8 mouse cellular contexts compared by ENCODE assay signal in genomic region chr1:73915218-73916070, GRCm38 (mm10).
DNase-seq lines count a peak whose midpoint lies in the region; ATAC-seq and TF ChIP-seq lines count a peak whose summit lies in the region.
"Had no signal": no experiment of that assay in that cellular context is flagged by ENCODE, and none has a peak within 500 bp of the region (broad histone marks: within the 10 kb centered on the region; RNA-seq: fewer than 3 reads in every experiment).

No protein-coding gene starts in this region.

- no peak overlapping the region for H3K4me3 ChIP-seq in midbrain, postnatal 0 days (ENCODE audit: low read depth, low read length)
- H3K4me3 ChIP-seq in midbrain, embryonic 11.5 days (ENCODE audit: low read depth, low read length) = no peak overlapping the region
- H3K4me3 ChIP-seq: neural tube, embryonic 12.5 days had no signal

- peak; percentile 20 for DNase-seq in midbrain, postnatal 0 days (ENCODE audit: low spot score)
- no peak for DNase-seq in midbrain, embryonic 11.5 days (ENCODE audit: low spot score, missing footprints)
- DNase-seq in kidney, postnatal 36 days = peak; percentile 9 to 15
- peak; percentile 59 for DNase-seq in right cerebral cortex, adult 18-20 months
- DNase-seq in thymus, postnatal 25 days = no peak

- H3K36me3 ChIP-seq in midbrain, postnatal 0 days (ENCODE audit: insufficient read depth, low read length) = 0 out of 2 replicates have a peak, but pooled peaks cover 3% of the 10 kb centered on the region
- no peaks in the 10 kb centered on the region for H3K36me3 ChIP-seq in midbrain, embryonic 11.5 days (ENCODE audit: control insufficient read depth, insufficient read depth, low read length)

- H3K27me3 ChIP-seq in midbrain, postnatal 0 days (ENCODE audit: insufficient read depth, low read length) = no peaks in the 10 kb centered on the region
- H3K27me3 ChIP-seq in midbrain, embryonic 11.5 days (ENCODE audit: control insufficient read depth, insufficient read depth, low read length) = no peaks in the 10 kb centered on the region
- H3K27me3 ChIP-seq: neural tube, embryonic 12.5 days had no signal

- TF ChIP-seq CTCF in midbrain, postnatal 0 days (IDR thresholded peaks at IDR 0.05) = no peak

- H3K4me1 ChIP-seq in midbrain, postnatal 0 days (ENCODE audit: insufficient read depth, low read length) = no peaks in the 10 kb centered on the region; the same call in 1 of the 2 replicates
- peaks cover 7% of the 10 kb centered on the region for H3K4me1 ChIP-seq in midbrain, embryonic 11.5 days (ENCODE audit: control insufficient read depth, insufficient read depth, low read length)

- no peak overlapping the region for H3K4me2 ChIP-seq in midbrain, postnatal 0 days (ENCODE audit: low read depth, low read length, poor library complexity, severe bottlenecking)
- no peak overlapping the region for H3K4me2 ChIP-seq in midbrain, embryonic 11.5 days
- H3K4me2 ChIP-seq: neural tube, embryonic 12.5 days had no signal

- H3K9me3 ChIP-seq in midbrain, postnatal 0 days (ENCODE audit: low read length) = no peaks in the 10 kb centered on the region
- H3K9me3 ChIP-seq in midbrain, embryonic 11.5 days (ENCODE audit: control insufficient read depth, low read length) = no peaks in the 10 kb centered on the region
- H3K9me3 ChIP-seq: neural tube, embryonic 12.5 days had no signal

- ATAC-seq in midbrain, postnatal 0 days (ENCODE audit: low FRiP score) = no peak; the same call in 1 of the 2 replicates
- ATAC-seq in midbrain, embryonic 11.5 days (ENCODE audit: low FRiP score) = no peak
- peak; percentile 58 for ATAC-seq in frontal cortex, adult (ENCODE audit: low TSS enrichment)
- ATAC-seq in monocyte, adult 5-6 weeks (replicated peaks; ENCODE audit: insufficient number of reproducible peaks, low FRiP score, low TSS enrichment, poor library complexity, severe bottlenecking) = no peak

- no peak overlapping the region for H3K27ac ChIP-seq in midbrain, postnatal 0 days (ENCODE audit: low read depth, low read length)
- H3K27ac ChIP-seq in midbrain, embryonic 11.5 days (ENCODE audit: low read depth, low read length) = no peak overlapping the region
- H3K27ac ChIP-seq: neural tube, embryonic 12.5 days had no signal

- H3K9ac ChIP-seq in midbrain, postnatal 0 days (replicated peaks; ENCODE audit: low read length, poor library complexity, severe bottlenecking) = no peak overlapping the region
- H3K9ac ChIP-seq in midbrain, embryonic 11.5 days (ENCODE audit: low read length) = no peak overlapping the region
- H3K9ac ChIP-seq: neural tube, embryonic 12.5 days had no signal

- WGBS in midbrain, postnatal 0 days = 74% methylated on average over 8 of the region's 8 CpGs
- 76% methylated on average over 8 of the region's 8 CpGs for WGBS in midbrain, embryonic 11.5 days

Comparison
In these comparisons a context has a peak if more than half of its experiments do, and no peak if none do; other contexts are left out.
1. DNase-seq: peak in midbrain, postnatal 0 days (single experiment), kidney, postnatal 36 days (2 of 2) and right cerebral cortex, adult 18-20 months (single experiment); none in midbrain, embryonic 11.5 days (single experiment) and thymus, postnatal 25 days (single experiment).